Mouse (Mus musculus) hindbrain, embryonic 16.5 days (tissue): ENCODE measurements at regions not wholly inside any gene's neighbourhood (a gene's known extent, or its start where the extent isn't known, plus 50 kb on each side); places are given as distances from the start of the nearest gene placed in this dataset.

Experiments used
- ATAC-seq: fragments of 200-750 bp; cut with Nextera tagmentation; 2 replicates; pipeline ENCODE4 v1.8.0; 2017; ENCODE audit warnings: moderate TSS enrichment, moderate library complexity
- H3K27ac ChIP-seq: fragments of 300-500 bp; sonication (generic); 2 replicates; pipeline ENCODE4 v1.5.1; 2014; ENCODE audit warnings: low read depth, mild to moderate bottlenecking, control low read depth, low read length, moderate library complexity
- H3K27me3 ChIP-seq: fragments of 300-500 bp; sonication (generic); replicated peaks from 2 replicates; pipeline ENCODE4 v1.6.1; 2014; ENCODE audit warnings: low read length; ENCODE audit not compliant: control insufficient read depth, insufficient read depth
- H3K36me3 ChIP-seq: fragments of 300-500 bp; sonication (generic); 2 replicates; pipeline ENCODE4 v1.6.1; 2014; ENCODE audit warnings: mild to moderate bottlenecking, low read length, moderate library complexity, mixed read lengths; ENCODE audit not compliant: control insufficient read depth, insufficient read depth
- H3K4me1 ChIP-seq: fragments of 300-500 bp; sonication (generic); 2 replicates; pipeline ENCODE4 v1.6.1; 2014; ENCODE audit warnings: low read depth, low read length; ENCODE audit not compliant: control insufficient read depth, insufficient read depth
- H3K4me2 ChIP-seq: fragments of 300-500 bp; sonication (generic); 2 replicates; pipeline ENCODE4 v1.6.1; 2014; ENCODE audit warnings: mild to moderate bottlenecking, low read length, control low read depth, moderate library complexity
- H3K4me3 ChIP-seq: fragments of 300-500 bp; sonication (generic); 2 replicates; pipeline ENCODE4 v1.5.1; 2014; ENCODE audit warnings: mild to moderate bottlenecking, low read length, control low read depth, moderate library complexity
- H3K9ac ChIP-seq: fragments of 300-500 bp; sonication (generic); 2 replicates; pipeline ENCODE4 v1.6.1; 2014; ENCODE audit warnings: low read depth, mild to moderate bottlenecking, control low read depth, low read length, moderate library complexity
- H3K9me3 ChIP-seq: fragments of 300-500 bp; sonication (generic); 2 replicates; pipeline ENCODE4 v1.6.1; 2014; ENCODE audit warnings: mild to moderate bottlenecking, low read length, moderate library complexity; ENCODE audit not compliant: control insufficient read depth
- WGBS: fragments of 180-500 bp; shearing (Covaris S2); extraction: QIAGEN DNeasy Blood & Tissue Kit; methylation state at CpG from one replicate; pipeline ENCODE4 v1.1.7; 2014; 5-methylcytosine and 5-hydroxymethylcytosine counted together

- WGBS, result 83% methylated on average over 17 of the region's 17 CpGs
- Histone ChIP-seq H3K27me3 (no peaks in the 10 kb centered on the region), H3K4me3 (no peak overlapping the region), H3K9ac (no peak overlapping the region), H3K4me2 (no peak overlapping the region), H3K9me3 (no peaks in the 10 kb centered on the region), H3K4me1 (no peaks in the 10 kb centered on the region), H3K36me3 (no peaks in the 10 kb centered on the region), H3K27ac (no peak overlapping the region)
- ATAC-seq, result no peak
These were observed 127.6 kb downstream of the Gm10295 start for GRCm38 (mm10) chr7:71223513-71224319.

- 81% methylated on average over 7 of the region's 7 CpGs for WGBS
- no peaks in the 10 kb centered on the region for H3K27me3 ChIP-seq
- H3K27ac ChIP-seq, result no peak overlapping the region
- H3K4me3 ChIP-seq, result no peak overlapping the region
- no peak for ATAC-seq
- no peaks in the 10 kb centered on the region for H3K9me3 ChIP-seq
- no peak overlapping the region for H3K9ac ChIP-seq
- no peaks in the 10 kb centered on the region for H3K36me3 ChIP-seq
- H3K4me2 ChIP-seq, result no peak overlapping the region
- no peaks in the 10 kb centered on the region for H3K4me1 ChIP-seq
These were observed 133.9 kb downstream of the Gm10295 start for GRCm38 (mm10) chr7:71217344-71217743.

GRCm38 (mm10) chr7:71216808-71217207, 134.5 kb downstream of the Gm10295 start:
- H3K4me3 ChIP-seq, result no peak overlapping the region
- no peaks in the 10 kb centered on the region for H3K27me3 ChIP-seq
- no peaks in the 10 kb centered on the region for H3K9me3 ChIP-seq
- H3K27ac ChIP-seq, result no peak overlapping the region
- H3K9ac ChIP-seq, result no peak overlapping the region
- no peak for ATAC-seq
- no peaks in the 10 kb centered on the region for H3K4me1 ChIP-seq
- H3K36me3 ChIP-seq, result no peaks in the 10 kb centered on the region
- WGBS, result 59% methylated on average over 2 of the region's 2 CpGs
- no peak overlapping the region for H3K4me2 ChIP-seq

- Histone ChIP-seq H3K27ac (no peak overlapping the region), H3K4me2 (no peak overlapping the region), H3K4me1 (no peaks in the 10 kb centered on the region), H3K9me3 (no peaks in the 10 kb centered on the region), H3K4me3 (no peak overlapping the region), H3K36me3 (no peaks in the 10 kb centered on the region), H3K27me3 (no peaks in the 10 kb centered on the region), H3K9ac (no peak overlapping the region)
- ATAC-seq, result no peak
- WGBS, result 74% methylated on average over 13 of the region's 13 CpGs
These were observed 136.7 kb downstream of the Gm10295 start for GRCm38 (mm10) chr7:71214500-71215055.

- WGBS, result 11% methylated on average over 7 of the region's 7 CpGs
- H3K4me3 ChIP-seq, result no peak overlapping the region
- H3K9ac ChIP-seq, result peak overlapping the region; percentile 11; the same call in 1 of the 2 replicates
- H3K4me1 ChIP-seq, result peaks cover 4% of the 10 kb centered on the region
- peak overlapping the region; percentile 31 for H3K4me2 ChIP-seq
- H3K9me3 ChIP-seq, result no peaks in the 10 kb centered on the region
- H3K36me3 ChIP-seq, result no peaks in the 10 kb centered on the region
- H3K27me3 ChIP-seq, result no peaks in the 10 kb centered on the region
- H3K27ac ChIP-seq, result no peak overlapping the region
- ATAC-seq, result peak; percentile 89
These were observed 158.2 kb downstream of the Gm10295 start for GRCm38 (mm10) chr7:71193131-71193530.

- Histone ChIP-seq H3K27ac (no peak overlapping the region), H3K4me2 (no peak overlapping the region), H3K4me3 (no peak overlapping the region), H3K27me3 (no peaks in the 10 kb centered on the region), H3K9me3 (no peaks in the 10 kb centered on the region), H3K36me3 (no peaks in the 10 kb centered on the region), H3K4me1 (peaks cover 4% of the 10 kb centered on the region), H3K9ac (no peak overlapping the region)
- ATAC-seq, result peak; percentile 48
- WGBS, result 46% methylated on average over 12 of the region's 12 CpGs
These were observed 161.0 kb downstream of the Gm10295 start for GRCm38 (mm10) chr7:71190161-71190711.

GRCm38 (mm10) chr7:71189757-71190156, 161.5 kb downstream of the Gm10295 start:
- ATAC-seq, result no peak
- Histone ChIP-seq H3K4me3 (no peak overlapping the region), H3K36me3 (no peaks in the 10 kb centered on the region), H3K4me2 (no peak overlapping the region), H3K27ac (no peak overlapping the region), H3K4me1 (peaks cover 4% of the 10 kb centered on the region), H3K9ac (no peak overlapping the region), H3K27me3 (no peaks in the 10 kb centered on the region), H3K9me3 (no peaks in the 10 kb centered on the region)
- 61% methylated on average over 6 of the region's 6 CpGs for WGBS

- no peak overlapping the region for H3K4me2 ChIP-seq
- WGBS, result 18% methylated on average over 6 of the region's 6 CpGs
- ATAC-seq, result no peak
- H3K9me3 ChIP-seq, result no peaks in the 10 kb centered on the region
- H3K4me3 ChIP-seq, result no peak overlapping the region
- no peaks in the 10 kb centered on the region for H3K27me3 ChIP-seq
- no peaks in the 10 kb centered on the region for H3K36me3 ChIP-seq
- H3K9ac ChIP-seq, result no peak overlapping the region
- H3K4me1 ChIP-seq, result peaks cover 3% of the 10 kb centered on the region
- no peak overlapping the region for H3K27ac ChIP-seq
These were observed 163.2 kb downstream of the Gm10295 start for GRCm38 (mm10) chr7:71188119-71188518.

GRCm38 (mm10) chr7:71174871-71175270, 176.4 kb downstream of the Gm10295 start:
- no peak overlapping the region for H3K9ac ChIP-seq
- H3K27me3 ChIP-seq, result no peaks in the 10 kb centered on the region
- WGBS, result 93% methylated on average over 4 of the region's 4 CpGs
- no peak overlapping the region for H3K27ac ChIP-seq
- H3K4me3 ChIP-seq, result no peak overlapping the region
- H3K9me3 ChIP-seq, result no peaks in the 10 kb centered on the region
- no peaks in the 10 kb centered on the region for H3K36me3 ChIP-seq
- H3K4me1 ChIP-seq, result no peaks in the 10 kb centered on the region
- H3K4me2 ChIP-seq, result no peak overlapping the region
- ATAC-seq, result no peak
